Comparison of ENCODE assay signal across 22 mouse cellular contexts in genomic region chr3:69689791-69690190, GRCm38 (mm10). TPM values are rescaled to one million over a fixed set of nuclear protein-coding genes. Genes with fewer than 3 reads are reported as not detected.
DNase-seq lines count a peak whose midpoint lies in the region; ATAC-seq and TF ChIP-seq lines count a peak whose summit lies in the region.
"Had no signal": no experiment of that assay in that cellular context is flagged by ENCODE, and none has a peak within 500 bp of the region (broad histone marks: within the 10 kb centered on the region; RNA-seq: fewer than 3 reads in every experiment).

No protein-coding gene starts in this region.

- H3K9ac ChIP-seq in lung, embryonic 16.5 days (ENCODE audit: low read length), result no peak overlapping the region
- no peak overlapping the region for H3K9ac ChIP-seq in lung, postnatal 0 days (replicated peaks; ENCODE audit: low read depth)

- DNase-seq in heart, adult 11 months, result peak; percentile 82
- no peak for DNase-seq in heart, postnatal 4 days
- DNase-seq in lung, postnatal 14 days, result no peak
- DNase-seq in lung, postnatal 0 days (ENCODE audit: low spot score), result peak; percentile 23
- no peak for DNase-seq in lung, adult 18-20 months
- peak; percentile 44 for DNase-seq in lung, postnatal 10 days
- DNase-seq in lung, postnatal 25 days (ENCODE audit: low spot score), result no peak
- DNase-seq: adrenal gland, adult 2 months; adrenal gland, adult 8-10 months; adrenal gland, postnatal 10 days; adrenal gland, postnatal 14 days; adrenal gland, postnatal 25 days; adrenal gland, postnatal 36 days; B cell, adult 2 months; cerebellum, adult 11 months; cerebellum, adult 11-12 months had no signal

- ATAC-seq in lung, embryonic 16.5 days (ENCODE audit: low read depth), result peak; percentile 57
- peak; percentile 61 for ATAC-seq in lung, postnatal 0 days
- ATAC-seq: activated CD4-positive, CD25-positive, alpha-beta regulatory T cell, adult 4 months; CD4-positive, CD25-positive, alpha-beta regulatory T cell, adult 4 months; Patski had no signal

- H3K27ac ChIP-seq in lung, embryonic 16.5 days (ENCODE audit: low read length), result no peak overlapping the region
- H3K27ac ChIP-seq in lung, postnatal 0 days (ENCODE audit: low read length), result no peak overlapping the region

- no peaks in the 10 kb centered on the region for H3K36me3 ChIP-seq in lung, embryonic 16.5 days (ENCODE audit: control insufficient read depth, insufficient read depth, low read length)
- H3K36me3 ChIP-seq in lung, postnatal 0 days (ENCODE audit: insufficient read depth, low read length), result no peaks in the 10 kb centered on the region
- H3K36me3 ChIP-seq: G1E had no signal

- H3K27me3 ChIP-seq in lung, embryonic 16.5 days (ENCODE audit: control insufficient read depth, insufficient read depth, low read depth, low read length), result no peaks in the 10 kb centered on the region
- H3K27me3 ChIP-seq in lung, postnatal 0 days (replicated peaks; ENCODE audit: insufficient read depth, low read length), result no peaks in the 10 kb centered on the region
- H3K27me3 ChIP-seq: CH12.LX had no signal

- H3K4me1 ChIP-seq in lung, embryonic 16.5 days (replicated peaks; ENCODE audit: control insufficient read depth, insufficient read depth, low read length), result no peaks in the 10 kb centered on the region
- no peaks in the 10 kb centered on the region for H3K4me1 ChIP-seq in lung, postnatal 0 days (ENCODE audit: insufficient read depth, low read depth, low read length)

- no peak overlapping the region for H3K4me2 ChIP-seq in lung, embryonic 16.5 days (ENCODE audit: low read depth, low read length)
- H3K4me2 ChIP-seq in lung, postnatal 0 days (replicated peaks; ENCODE audit: low read depth, low read length), result no peak overlapping the region

- no peak for TF ChIP-seq CTCF in lung, postnatal 0 days (IDR thresholded peaks at IDR 0.05)

- WGBS in lung, embryonic 16.5 days, result 32% methylated on average over 1 of the region's 1 CpGs
- 34% methylated on average over 1 of the region's 1 CpGs for WGBS in lung, postnatal 0 days

- H3K9me3 ChIP-seq in lung, embryonic 16.5 days (ENCODE audit: control insufficient read depth, low read length), result no peaks in the 10 kb centered on the region
- no peaks in the 10 kb centered on the region for H3K9me3 ChIP-seq in lung, postnatal 0 days (ENCODE audit: low read length)
- H3K9me3 ChIP-seq: G1E had no signal

- no peak overlapping the region for H3K4me3 ChIP-seq in lung, embryonic 16.5 days (ENCODE audit: low read length)
- H3K4me3 ChIP-seq in lung, postnatal 0 days (ENCODE audit: low read depth, low read length), result no peak overlapping the region

- no peak for TF ChIP-seq EP300 in lung, postnatal 0 days (IDR thresholded peaks at IDR 0.05)

RNA-seq across cellular contexts. Expression of gene Nmd3, which starts 32.0 kb away (rescaled TPM):
- 10 to 100 TPM; 65.3 to 67.8 TPM for total RNA-seq in heart, postnatal 4 days (2021)
- 113 and 114 TPM in 2 replicates for polyA plus RNA-seq in lung, embryonic 16.5 days (2015; fragmentation: Nextera tagmentation; extraction: Ambion mirVana)
- 69.4 and 70.9 TPM in 2 replicates for polyA plus RNA-seq in lung, postnatal 0 days (2015; fragmentation: Nextera tagmentation; extraction: Ambion mirVana)

Comparison
In these comparisons a context has a peak if more than half of its experiments do, and no peak if none do; other contexts are left out.
1. DNase-seq: peak in heart, adult 11 months (single experiment), lung, postnatal 0 days (single experiment) and lung, postnatal 10 days (single experiment); none in heart, postnatal 4 days (single experiment), lung, postnatal 14 days (single experiment), lung, adult 18-20 months (0 of 2) and lung, postnatal 25 days (single experiment).